Mouse (Mus musculus): Measurements from ENCODE around the gene Actr3b.

DNA sequence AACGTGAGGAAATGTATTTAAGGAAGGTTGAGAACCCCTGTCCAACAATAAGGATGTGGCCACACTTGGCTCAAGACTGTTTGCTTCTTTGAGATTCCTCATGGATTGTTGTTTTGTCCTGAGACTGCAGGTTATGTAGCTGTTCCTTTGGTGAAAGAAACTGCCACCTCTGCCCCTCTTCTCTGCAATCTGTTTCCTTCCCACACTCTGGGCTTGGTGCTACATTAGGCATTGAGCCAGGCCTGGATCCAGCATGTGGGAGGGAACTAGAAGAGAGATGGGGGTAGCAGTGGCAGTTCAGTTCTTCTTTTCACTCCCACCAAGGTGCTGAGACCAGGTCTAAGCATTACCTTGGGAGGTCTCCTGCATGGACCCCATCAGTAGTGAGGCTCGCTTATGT lies 23.9 kb upstream of the Actr3b start:
- no peak for TF ChIP-seq REST (IDR thresholded peaks at IDR 0.05; ENCODE audit: insufficient read depth, insufficient read length)
- TF ChIP-seq MYOD1 (IDR thresholded peaks at IDR 0.05; ENCODE audit: control insufficient read depth in 1 of 3, insufficient read length in 2 of 3, low read depth in 2 of 3) = no peak
- TF ChIP-seq POLR2A (IDR thresholded peaks at IDR 0.05; ENCODE audit: insufficient read length, low read depth) = no peak
- no peak for TF ChIP-seq CEBPB (IDR thresholded peaks at IDR 0.05; ENCODE audit: insufficient read depth, poor library complexity, severe bottlenecking)
- TF ChIP-seq TCF3 (IDR thresholded peaks at IDR 0.05; ENCODE audit: insufficient read length, low read depth) = no peak
- TF ChIP-seq POLR2AphosphoS2 (IDR thresholded peaks at IDR 0.05; ENCODE audit: insufficient read length, low read depth) = no peak
- no peak for TF ChIP-seq TCF12 (IDR thresholded peaks at IDR 0.05; ENCODE audit: insufficient read depth, poor library complexity, severe bottlenecking)
- no peak for TF ChIP-seq USF1 (IDR thresholded peaks at IDR 0.05; ENCODE audit: low read depth)
- no peak for TF ChIP-seq E2F4 (IDR thresholded peaks at IDR 0.05; ENCODE audit: insufficient read depth)
- no peak for TF ChIP-seq MAX (IDR thresholded peaks at IDR 0.05; ENCODE audit: low read depth)

All from myocyte (in vitro differentiated cells).